Mouse (Mus musculus) olfactory bulb, adult 2 months (tissue): ENCODE measurements around the gene Arhgef3. TPM values are rescaled to one million over a fixed set of nuclear protein-coding genes. Genes with fewer than 3 reads are reported as not detected.

Experiments
- H3K27ac ChIP-seq: fragments of 200-500 bp; 2 replicates; pipeline ENCODE4 v1.5.1; 2012; ENCODE audit warnings: low read depth, low read length; ENCODE audit not compliant: insufficient read depth
- H3K4me1 ChIP-seq: fragments of 200-500 bp; 2 replicates; pipeline ENCODE4 v1.6.1; 2012; ENCODE audit warnings: low read length; ENCODE audit not compliant: control insufficient read depth, insufficient read depth
- H3K4me3 ChIP-seq: fragments of 200-500 bp; 2 replicates; pipeline ENCODE4 v1.5.1; 2012; ENCODE audit warnings: mild to moderate bottlenecking, low read depth, low read length, moderate library complexity; ENCODE audit not compliant: insufficient read depth
- CTCF ChIP-seq: fragments of 200-500 bp; IDR thresholded peaks from 2 replicates; pipeline ENCODE4 v1.5.1; 2012; ENCODE audit warnings: low read depth, mild to moderate bottlenecking, low read length, moderate library complexity; ENCODE audit not compliant: insufficient read depth
- POLR2A ChIP-seq: fragments of 200-500 bp; IDR thresholded peaks from 2 replicates; pipeline ENCODE4 v1.6.1; 2012; ENCODE audit warnings: mild to moderate bottlenecking, low read depth, low read length, moderate library complexity; ENCODE audit not compliant: insufficient read depth
- WGBS: fragments of 180-500 bp; shearing (Covaris S2); methylation state at CpG from one replicate; pipeline ENCODE4 v1.1.7; 2018; 5-methylcytosine and 5-hydroxymethylcytosine counted together
- polyA plus RNA-seq: library from polyadenylated mRNA; stranded (reverse); fragments of >200 nt; gene quantifications from 2 replicates; pipeline ENCODE4 v1.2.4, GENCODE M21; 2012; ENCODE audit warnings: low replicate concordance; ENCODE audit not compliant: missing spikeins, insufficient read depth, insufficient read length

Gene Arhgef3
- polyA plus RNA-seq, 1 experiment: not detected

GRCm38 (mm10) chr14:27292101-27292500 is 177.4 kb downstream of the Arhgef3 start:
- WGBS: 93% methylated on average over 6 of the region's 6 CpGs
- TF ChIP-seq CTCF (no peak), POLR2A (no peak)
- H3K4me1 ChIP-seq: no peaks in the 10 kb centered on the region

GRCm38 (mm10) chr14:27295821-27296220 is 181.1 kb downstream of the Arhgef3 start:
- TF ChIP-seq POLR2A: no peak
- no peak for TF ChIP-seq CTCF
- no peak overlapping the region for H3K27ac ChIP-seq
- 89% methylated on average over 7 of the region's 7 CpGs for WGBS
- no peaks in the 10 kb centered on the region for H3K4me1 ChIP-seq
- no peak overlapping the region for H3K4me3 ChIP-seq

More at GRCm38 (mm10) chr14:27292101-27292500, 177.4 kb downstream of the Arhgef3 start:
- Histone ChIP-seq H3K4me3 (no peak overlapping the region), H3K27ac (no peak overlapping the region)

GRCm38 (mm10) chr14:27296987-27297386 is 182.3 kb downstream of the Arhgef3 start:
- 78% methylated on average over 5 of the region's 5 CpGs for WGBS

GRCm38 (mm10) chr14:27298875-27299274 is 184.2 kb downstream of the Arhgef3 start:
- TF ChIP-seq CTCF (no peak), POLR2A (no peak)
- H3K4me1 ChIP-seq: no peaks in the 10 kb centered on the region
- no peak overlapping the region for H3K27ac ChIP-seq
- H3K4me3 ChIP-seq: no peak overlapping the region
- WGBS: 93% methylated on average over 2 of the region's 2 CpGs

More at GRCm38 (mm10) chr14:27296987-27297386, 182.3 kb downstream of the Arhgef3 start:
- H3K4me1 ChIP-seq: no peaks in the 10 kb centered on the region
- no peak overlapping the region for H3K4me3 ChIP-seq
- TF ChIP-seq CTCF (no peak), POLR2A (no peak)
- no peak overlapping the region for H3K27ac ChIP-seq

GRCm38 (mm10) chr14:27299705-27300104 is 185.0 kb downstream of the Arhgef3 start:
- Histone ChIP-seq H3K4me1 (no peaks in the 10 kb centered on the region), H3K27ac (no peak overlapping the region), H3K4me3 (no peak overlapping the region)
- TF ChIP-seq CTCF (no peak), POLR2A (no peak)
- 71% methylated on average over 4 of the region's 4 CpGs for WGBS

GRCm38 (mm10) chr14:27301768-27302499 is 187.2 kb downstream of the Arhgef3 start:
- Histone ChIP-seq H3K27ac (no peak overlapping the region), H3K4me3 (no peak overlapping the region), H3K4me1 (no peaks in the 10 kb centered on the region)
- no peak for TF ChIP-seq POLR2A
- TF ChIP-seq CTCF: no peak
- WGBS: 83% methylated on average over 5 of the region's 5 CpGs

GRCm38 (mm10) chr14:27303294-27303693 is 188.6 kb downstream of the Arhgef3 start:
- H3K4me1 ChIP-seq: no peaks in the 10 kb centered on the region
- H3K4me3 ChIP-seq: no peak overlapping the region
- no peak overlapping the region for H3K27ac ChIP-seq
- WGBS: 82% methylated on average over 4 of the region's 4 CpGs
- TF ChIP-seq POLR2A: no peak
- no peak for TF ChIP-seq CTCF

GRCm38 (mm10) chr14:27304408-27304807 is 189.7 kb downstream of the Arhgef3 start:
- no peaks in the 10 kb centered on the region for H3K4me1 ChIP-seq
- TF ChIP-seq CTCF: no peak
- TF ChIP-seq POLR2A: no peak
- WGBS: 90% methylated on average over 4 of the region's 4 CpGs
- no peak overlapping the region for H3K4me3 ChIP-seq
- H3K27ac ChIP-seq: no peak overlapping the region

GRCm38 (mm10) chr14:27308761-27309160 is 194.1 kb downstream of the Arhgef3 start:
- no peak overlapping the region for H3K27ac ChIP-seq
- H3K4me1 ChIP-seq: no peaks in the 10 kb centered on the region
- no peak for TF ChIP-seq CTCF
- TF ChIP-seq POLR2A: no peak
- WGBS: 74% methylated on average over 3 of the region's 3 CpGs
- no peak overlapping the region for H3K4me3 ChIP-seq

GRCm38 (mm10) chr14:27310559-27311242 is 196.0 kb downstream of the Arhgef3 start:
- TF ChIP-seq CTCF (no peak), POLR2A (no peak)
- Histone ChIP-seq H3K4me1 (no peaks in the 10 kb centered on the region), H3K27ac (no peak overlapping the region), H3K4me3 (no peak overlapping the region)
- WGBS: 78% methylated on average over 4 of the region's 4 CpGs
